Mouse (Mus musculus) thymus, adult 2 months (tissue): ENCODE results near the gene Cerk.

ENCODE experiments used
- CTCF ChIP-seq: fragments of 200-500 bp; IDR thresholded peaks from 2 replicates; pipeline ENCODE4 v1.5.1; 2012; ENCODE audit warnings: mild to moderate bottlenecking, control low read depth, low read length, moderate library complexity, borderline replicate concordance; ENCODE audit not compliant: control insufficient read depth, poor library complexity, insufficient read depth; ENCODE audit errors: extremely low read depth
- POLR2A ChIP-seq: fragments of 200-500 bp; IDR thresholded peaks from 2 replicates; pipeline ENCODE4 v1.6.1; 2012; ENCODE audit warnings: mild to moderate bottlenecking, low read length, control low read depth, moderate library complexity; ENCODE audit not compliant: control insufficient read depth, poor library complexity, insufficient read depth; ENCODE audit errors: extremely low read depth

- no peak for TF ChIP-seq CTCF
- TF ChIP-seq POLR2A = no peak
Observed at GRCm38 (mm10) chr15:86205300-86205699, 19.4 kb upstream of the Cerk start.
